Mouse (Mus musculus) activated CD4-positive, CD25-positive, alpha-beta regulatory T cell, adult 4 months (primary cell): ENCODE results near the gene Rimbp3. TPM values are rescaled to one million over a fixed set of nuclear protein-coding genes. Genes with fewer than 3 reads are reported as not detected.
"Not testable (repeated sequence)": the region's sequence is repeated elsewhere in the genome, so short reads cannot be mapped to it uniquely, and the experiment has no call there.

Experiments
- ATAC-seq: one replicate; pipeline ENCODE4 v1.8.0; 2017
- polyA plus RNA-seq, 2 experiments: library from polyadenylated mRNA; unstranded; fragments of 100-300 nt; shearing (Covaris generic); gene quantifications; one replicate each; pipeline ENCODE4 v1.2.1; 2017

Gene Rimbp3
- polyA plus RNA-seq, 2 experiments from 2014 or later: not detected

GRCm38 (mm10) chr16:17220127-17220733, 11.8 kb downstream of the Rimbp3 start:
- no peak for ATAC-seq

GRCm38 (mm10) chr16:17222197-17222596, 13.8 kb downstream of the Rimbp3 start:
- ATAC-seq: peak; percentile 100

- no peak for ATAC-seq
Measured at GRCm38 (mm10) chr16:17225584-17225983, 17.2 kb downstream of the Rimbp3 start.

- no peak for ATAC-seq
Measured at GRCm38 (mm10) chr16:17226496-17226895, 18.1 kb downstream of the Rimbp3 start.

- ATAC-seq: not testable (repeated sequence)
Measured at GRCm38 (mm10) chr16:17231523-17231922, 23.1 kb downstream of the Rimbp3 start.

- ATAC-seq: peak; percentile 91
Measured at GRCm38 (mm10) chr16:17232794-17233701, 24.6 kb downstream of the Rimbp3 start, which contains the start of gene Hic2. Hic2 (plus strand) TSS chr16:17233572.

GRCm38 (mm10) chr16:17233702-17234498, 25.5 kb downstream of the Rimbp3 start:
- peak; percentile 32 for ATAC-seq

- ATAC-seq: no peak
Measured at GRCm38 (mm10) chr16:17234499-17234895, 26.1 kb downstream of the Rimbp3 start.

GRCm38 (mm10) chr16:17234916-17235665, 26.7 kb downstream of the Rimbp3 start:
- ATAC-seq: no peak

- no peak for ATAC-seq
Measured at GRCm38 (mm10) chr16:17237634-17238033, 29.2 kb downstream of the Rimbp3 start.

- no peak for ATAC-seq
Measured at GRCm38 (mm10) chr16:17239409-17239808, 31.0 kb downstream of the Rimbp3 start.

- ATAC-seq: no peak
Measured at GRCm38 (mm10) chr16:17243731-17244130, 35.3 kb downstream of the Rimbp3 start.

- ATAC-seq: no peak
Measured at GRCm38 (mm10) chr16:17244996-17245395, 36.6 kb downstream of the Rimbp3 start.

GRCm38 (mm10) chr16:17247727-17248126, 39.3 kb downstream of the Rimbp3 start:
- ATAC-seq: no peak

GRCm38 (mm10) chr16:17249135-17249534, 40.7 kb downstream of the Rimbp3 start:
- ATAC-seq: no peak

- no peak for ATAC-seq
Measured at GRCm38 (mm10) chr16:17251539-17251938, 43.1 kb downstream of the Rimbp3 start.

GRCm38 (mm10) chr16:17252086-17252726, 43.8 kb downstream of the Rimbp3 start:
- ATAC-seq: no peak

GRCm38 (mm10) chr16:17252841-17253240, 44.4 kb downstream of the Rimbp3 start:
- ATAC-seq: no peak

GRCm38 (mm10) chr16:17254005-17254597, 45.7 kb downstream of the Rimbp3 start:
- no peak for ATAC-seq

GRCm38 (mm10) chr16:17255270-17255669, 46.9 kb downstream of the Rimbp3 start:
- ATAC-seq: no peak

- no peak for ATAC-seq
Measured at GRCm38 (mm10) chr16:17257359-17257821, 49.0 kb downstream of the Rimbp3 start.
